Mouse (Mus musculus) liver, embryonic 16.5 days (tissue): Measurements from ENCODE around the gene Tatdn2. TPM values are rescaled to one million over a fixed set of nuclear protein-coding genes. Genes with fewer than 3 reads are reported as not detected.

Source experiments
- ATAC-seq: fragments of 200-750 bp; cut with Nextera tagmentation; 2 replicates; pipeline ENCODE4 v1.8.0; 2017; ENCODE audit warnings: low read depth, mild to moderate bottlenecking, moderate number of reproducible peaks, moderate library complexity
- H3K27ac ChIP-seq: fragments of 300-500 bp; sonication (generic); 2 replicates; pipeline ENCODE4 v1.5.1; 2014; ENCODE audit warnings: mild to moderate bottlenecking, low read length
- H3K27me3 ChIP-seq: fragments of 300-500 bp; sonication (generic); 2 replicates; pipeline ENCODE4 v1.6.1; 2014; ENCODE audit warnings: low read depth, low read length, mixed read lengths; ENCODE audit not compliant: control insufficient read depth, insufficient read depth
- H3K36me3 ChIP-seq: fragments of 300-500 bp; sonication (generic); 2 replicates; pipeline ENCODE4 v1.6.1; 2014; ENCODE audit warnings: mild to moderate bottlenecking; ENCODE audit not compliant: control insufficient read depth, insufficient read depth
- H3K4me1 ChIP-seq: fragments of 300-500 bp; sonication (generic); 2 replicates; pipeline ENCODE4 v1.6.1; 2014; ENCODE audit warnings: low read depth, low read length, mixed read lengths; ENCODE audit not compliant: control insufficient read depth
- H3K4me2 ChIP-seq: fragments of 300-500 bp; sonication (generic); 2 replicates; pipeline ENCODE4 v1.6.1; 2014; ENCODE audit warnings: low read depth, low read length, mixed read lengths
- H3K4me3 ChIP-seq: fragments of 300-500 bp; sonication (generic); 2 replicates; pipeline ENCODE4 v1.5.1; 2014; ENCODE audit warnings: low read depth, mild to moderate bottlenecking, low read length
- H3K9ac ChIP-seq: fragments of 300-500 bp; sonication (generic); 2 replicates; pipeline ENCODE4 v1.6.1; 2014; ENCODE audit warnings: low read depth, low read length
- H3K9me3 ChIP-seq: fragments of 300-500 bp; sonication (generic); replicated peaks from 2 replicates; pipeline ENCODE4 v1.6.1; 2016; ENCODE audit warnings: low read length; ENCODE audit not compliant: control insufficient read depth
- WGBS: fragments of 180-500 bp; shearing (Covaris S2); extraction: QIAGEN DNeasy Blood & Tissue Kit; methylation state at CpG from one replicate; pipeline ENCODE4 v1.1.7; 2014; ENCODE audit not compliant: insufficient replicate concordance; 5-methylcytosine and 5-hydroxymethylcytosine counted together
- microRNA-seq: library from miRNA; unstranded; fragments of <30 nt; microRNA quantifications from one replicate; pipeline ENCODE4, GENCODE M21; 2016
- polyA plus RNA-seq: library from polyadenylated mRNA; unstranded; fragments of >200 nt; fragmentation: Nextera tagmentation; extraction: Ambion mirVana; gene quantifications from 2 replicates; pipeline ENCODE4 v1.2.1, GENCODE M21; 2015

Gene Tatdn2
- polyA plus RNA-seq, 1 experiment from 2014 or later = 0.40 TPM

GRCm38 (mm10) chr6:113741425-113741824, 44.6 kb downstream of the Tatdn2 start:
- Histone ChIP-seq H3K4me2 (no peak overlapping the region), H3K27me3 (no peaks in the 10 kb centered on the region), H3K9me3 (no peaks in the 10 kb centered on the region), H3K9ac (no peak overlapping the region), H3K27ac (no peak overlapping the region), H3K4me3 (no peak overlapping the region), H3K4me1 (peaks cover 12% of the 10 kb centered on the region), H3K36me3 (no peaks in the 10 kb centered on the region; the same call in 1 of the 2 replicates)
- no peak for ATAC-seq
- WGBS = 55% methylated on average over 2 of the region's 2 CpGs

- Histone ChIP-seq H3K27me3 (peaks cover 1% of the 10 kb centered on the region), H3K9me3 (no peaks in the 10 kb centered on the region), H3K4me1 (peaks cover 12% of the 10 kb centered on the region), H3K9ac (no peak overlapping the region), H3K4me2 (no peak overlapping the region), H3K27ac (no peak overlapping the region), H3K4me3 (no peak overlapping the region), H3K36me3 (no peaks in the 10 kb centered on the region; the same call in 1 of the 2 replicates)
- ATAC-seq = no peak
- WGBS = 59% methylated on average over 1 of the region's 1 CpGs
These were observed 45.5 kb downstream of the Tatdn2 start for GRCm38 (mm10) chr6:113742321-113742720.

- no peak for ATAC-seq
- H3K27me3 ChIP-seq = peaks cover 5% of the 10 kb centered on the region
- no peak overlapping the region for H3K4me2 ChIP-seq
- H3K9ac ChIP-seq = no peak overlapping the region
- WGBS = 30% methylated on average over 1 of the region's 1 CpGs
- peaks cover 12% of the 10 kb centered on the region for H3K4me1 ChIP-seq
- no peak overlapping the region for H3K4me3 ChIP-seq
- no peaks in the 10 kb centered on the region for H3K9me3 ChIP-seq
- H3K27ac ChIP-seq = no peak overlapping the region
- no peaks in the 10 kb centered on the region; the same call in 1 of the 2 replicates for H3K36me3 ChIP-seq
These were observed 46.3 kb downstream of the Tatdn2 start for GRCm38 (mm10) chr6:113743111-113743510.

- Histone ChIP-seq H3K27ac (no peak overlapping the region), H3K4me3 (no peak overlapping the region), H3K9ac (no peak overlapping the region), H3K36me3 (no peaks in the 10 kb centered on the region), H3K4me1 (peaks cover 2% of the 10 kb centered on the region; the same call in 1 of the 2 replicates), H3K9me3 (no peaks in the 10 kb centered on the region), H3K27me3 (peaks cover 18% of the 10 kb centered on the region), H3K4me2 (no peak overlapping the region)
- ATAC-seq = peak; percentile 35; the same call in 1 of the 2 replicates
These were observed 48.3 kb downstream of the Tatdn2 start for GRCm38 (mm10) chr6:113745117-113745516.

- no peak overlapping the region for H3K27ac ChIP-seq
- H3K9ac ChIP-seq = no peak overlapping the region
- no peaks in the 10 kb centered on the region for H3K36me3 ChIP-seq
- no peaks in the 10 kb centered on the region for H3K9me3 ChIP-seq
- no peak overlapping the region for H3K4me3 ChIP-seq
- 68% methylated on average over 14 of the region's 14 CpGs for WGBS
- no peak overlapping the region for H3K4me2 ChIP-seq
- H3K27me3 ChIP-seq = peaks cover 18% of the 10 kb centered on the region
- ATAC-seq = no peak
- no peaks in the 10 kb centered on the region for H3K4me1 ChIP-seq
These were observed 50.4 kb downstream of the Tatdn2 start for GRCm38 (mm10) chr6:113747284-113747683.

GRCm38 (mm10) chr6:113748351-113748750, 51.5 kb downstream of the Tatdn2 start:
- WGBS = 28% methylated on average over 26 of the region's 26 CpGs
- Histone ChIP-seq H3K9ac (no peak overlapping the region), H3K4me2 (no peak overlapping the region), H3K4me1 (no peaks in the 10 kb centered on the region), H3K27me3 (peaks cover 18% of the 10 kb centered on the region), H3K36me3 (no peaks in the 10 kb centered on the region), H3K27ac (0 out of 2 replicates have a peak overlapping the region, but pooled peaks have one; percentile 6), H3K4me3 (no peak overlapping the region; the same call in 1 of the 2 replicates), H3K9me3 (no peaks in the 10 kb centered on the region)
- ATAC-seq = no peak

GRCm38 (mm10) chr6:113749119-113749685, 52.4 kb downstream of the Tatdn2 start:
- Histone ChIP-seq H3K4me1 (no peaks in the 10 kb centered on the region), H3K36me3 (no peaks in the 10 kb centered on the region), H3K27me3 (peaks cover 18% of the 10 kb centered on the region), H3K4me2 (no peak overlapping the region), H3K27ac (no peak overlapping the region), H3K9ac (no peak overlapping the region), H3K4me3 (no peak overlapping the region), H3K9me3 (no peaks in the 10 kb centered on the region)
- no peak for ATAC-seq
- 43% methylated on average over 17 of the region's 17 CpGs for WGBS

Small RNAs within 50 kb of the gene (microRNA-seq; reads per million reads assigned to microRNA genes)
- 0.98 reads per million for gene Mir7042

Other genes with a start within 250 kb of the Tatdn2 start
- gene Il17re, start 238.6 kb upstream of the Tatdn2 start, polyA plus RNA-seq = 0.19 and 0.33 TPM in 2 replicates
- gene Il17rc, start 225.6 kb upstream of the Tatdn2 start, polyA plus RNA-seq = 9.5 and 11.9 TPM in 2 replicates
- gene Creld1, start 213.8 kb upstream of the Tatdn2 start, polyA plus RNA-seq = 6.9 and 7.3 TPM in 2 replicates
- gene Prrt3, start 195.1 kb upstream of the Tatdn2 start, polyA plus RNA-seq = 0.05 TPM in 1 of 2 replicates, not detected in the other
- gene Emc3, start 165.4 kb upstream of the Tatdn2 start, polyA plus RNA-seq = 40.6 and 42.0 TPM in 2 replicates
- 6.8 and 7.3 TPM in 2 replicates for gene Fancd2, start 165.4 kb upstream of the Tatdn2 start, polyA plus RNA-seq
- not detected in 2 replicates for gene Fancd2os, start 96.3 kb upstream of the Tatdn2 start, polyA plus RNA-seq
- 77.9 and 78.0 TPM in 2 replicates for gene Brk1, start 92.3 kb upstream of the Tatdn2 start, polyA plus RNA-seq
- gene Vhl, start 73.1 kb upstream of the Tatdn2 start, polyA plus RNA-seq = 9.0 and 9.1 TPM in 2 replicates
- 12.4 and 13.2 TPM in 2 replicates for gene Irak2, start 58.6 kb upstream of the Tatdn2 start, polyA plus RNA-seq
- 0.11 and 1.9 TPM in 2 replicates for gene Ghrl, start 22.8 kb downstream of the Tatdn2 start, polyA plus RNA-seq
- 103 and 111 TPM in 2 replicates for gene Sec13, start 43.7 kb downstream of the Tatdn2 start, polyA plus RNA-seq